Mouse (Mus musculus): Measurements from ENCODE around the gene Nfe2l2.

Gene Nfe2l2

DNA sequence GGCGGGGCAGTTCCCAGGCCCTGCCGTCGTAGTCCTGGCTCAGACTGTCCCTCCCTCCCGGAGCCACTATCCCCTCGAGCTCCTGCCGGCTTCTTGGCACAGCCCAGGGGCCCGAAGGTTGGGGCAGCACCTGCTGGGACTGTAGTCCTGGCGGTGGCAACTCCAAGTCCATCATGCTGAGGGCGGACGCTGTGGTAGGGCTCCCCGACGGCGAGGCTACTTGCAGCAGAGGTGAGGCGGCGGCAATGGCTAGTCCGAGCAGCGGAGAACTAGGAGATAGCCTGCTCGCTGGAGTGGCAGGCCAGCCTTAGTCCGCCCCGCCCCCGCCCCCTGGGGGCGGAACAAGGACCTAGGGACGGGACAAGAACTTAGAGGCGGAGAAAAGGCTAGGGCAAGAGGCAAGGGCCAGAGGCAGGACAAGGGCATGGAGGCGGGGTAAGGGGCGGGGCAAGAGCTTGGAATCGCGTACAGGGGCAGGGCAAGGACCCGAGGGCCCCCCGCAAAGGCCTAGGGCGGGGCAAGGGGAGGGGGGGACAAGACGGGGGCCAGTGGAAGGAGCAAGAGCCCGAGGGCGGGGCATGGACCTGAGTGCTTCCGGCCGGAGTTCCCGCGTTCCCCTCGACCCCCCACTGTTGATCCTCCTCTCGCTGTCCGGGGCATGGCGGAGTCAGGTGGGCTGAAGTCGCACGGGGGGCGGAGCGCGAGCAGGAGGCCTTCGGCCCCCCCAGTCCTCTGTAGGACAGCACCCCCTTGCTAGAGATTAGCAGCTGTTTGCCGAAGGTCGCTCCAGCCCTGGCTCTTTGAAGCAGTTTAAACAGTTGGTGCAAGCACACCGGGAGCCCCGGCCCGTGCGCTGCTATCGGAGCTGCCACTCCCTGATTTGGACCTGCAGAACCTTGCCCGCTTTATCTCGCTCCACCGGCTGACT lies at the start of gene Nfe2l2:
Gene Nfe2l2, minus strand, starts transcription at position 408 of the 928 bp plus-strand sequence.
- DNase-seq (ENCODE audit: low read depth, low spot score), result peak; percentile 89

- DNase-seq (ENCODE audit: low read depth, low spot score), result no peak
Measured at GRCm38 (mm10) chr2:75752306-75753175, 48.1 kb upstream of the Nfe2l2 start.

DNA sequence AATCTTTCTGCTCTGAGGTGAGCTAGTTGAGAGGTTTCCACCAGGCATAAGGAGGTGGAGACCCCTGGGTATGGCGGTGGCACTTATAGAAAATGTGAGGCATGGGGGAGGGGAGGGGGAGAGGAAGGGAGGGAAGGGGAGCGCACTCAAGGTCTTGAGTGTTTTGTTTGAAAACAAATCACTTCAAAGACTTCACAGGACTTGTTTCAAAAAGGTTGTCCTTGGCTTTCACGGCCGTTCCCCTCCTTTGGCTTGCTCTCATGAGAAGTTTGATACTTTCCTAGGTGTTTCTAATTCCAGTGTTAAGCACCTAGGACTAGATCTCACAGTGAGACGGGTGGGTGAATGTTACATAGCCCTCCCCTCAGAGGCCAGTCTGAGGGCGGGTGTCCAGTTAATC lies 47.5 kb upstream of the Nfe2l2 start:
- no peak for DNase-seq (ENCODE audit: low read depth, low spot score)

- DNase-seq (ENCODE audit: low read depth, low spot score), result no peak
Measured at GRCm38 (mm10) chr2:75750869-75751268, 46.4 kb upstream of the Nfe2l2 start.

DNA sequence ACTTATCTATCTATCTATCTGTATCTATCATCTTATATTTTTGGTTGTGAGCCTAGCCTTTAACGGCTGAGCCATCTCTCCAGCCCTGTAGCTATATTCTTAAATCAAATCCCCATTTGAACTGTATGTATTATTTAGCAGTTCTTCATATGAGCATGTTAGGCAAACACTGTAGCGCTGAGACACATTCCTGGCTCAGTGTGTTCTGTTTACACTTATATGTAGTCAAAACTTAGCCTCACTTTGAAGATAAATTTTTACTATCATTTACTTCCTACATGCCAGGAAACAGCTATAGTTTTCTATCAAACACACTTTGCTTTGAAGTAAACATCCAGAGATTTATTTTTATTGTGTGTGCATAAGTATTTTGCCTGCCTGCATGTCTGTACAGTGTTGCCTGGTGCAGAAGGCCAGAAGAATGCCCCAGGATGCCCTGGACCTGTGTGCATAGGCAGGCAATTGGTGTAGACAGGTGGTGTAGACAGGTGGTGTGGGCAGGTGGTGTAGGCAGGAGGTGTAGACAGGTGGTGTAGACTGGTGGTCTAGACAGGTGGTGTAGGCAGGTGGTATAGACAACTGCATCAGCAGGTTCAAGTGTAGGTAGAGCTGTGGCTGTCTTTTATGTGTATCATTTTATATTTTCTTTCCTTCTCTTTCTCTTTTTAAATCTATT lies 45.7 kb upstream of the Nfe2l2 start:
- no peak for DNase-seq (ENCODE audit: low read depth, low spot score)

- no peak for DNase-seq (ENCODE audit: low read depth, low spot score)
Measured at GRCm38 (mm10) chr2:75748841-75749240, 44.4 kb upstream of the Nfe2l2 start.

DNA sequence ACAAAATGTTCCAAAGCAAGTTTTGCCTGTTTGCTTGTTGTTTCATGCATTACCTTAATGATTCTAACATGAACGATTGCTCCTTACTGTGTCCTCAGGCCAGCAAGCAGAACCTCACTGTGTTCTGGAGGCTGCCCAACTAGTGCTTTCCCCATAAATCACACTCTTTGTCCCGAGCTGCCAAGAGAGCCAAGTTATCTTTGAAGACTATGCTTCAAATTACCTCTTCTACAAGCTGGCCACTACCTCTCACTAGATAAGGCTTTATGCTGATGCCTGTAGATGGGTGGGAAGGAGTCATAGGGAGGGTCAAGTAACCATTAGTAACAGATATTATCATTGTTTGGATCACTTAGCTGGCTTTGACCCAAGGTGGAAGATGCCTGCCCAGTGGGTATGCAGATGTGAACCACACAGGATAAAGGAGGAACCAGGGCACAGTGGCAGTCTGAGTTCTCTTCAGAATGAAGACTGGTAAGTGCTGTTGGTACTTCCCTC lies 32.6 kb upstream of the Nfe2l2 start:
- no peak for DNase-seq (ENCODE audit: low read depth, low spot score)

DNA sequence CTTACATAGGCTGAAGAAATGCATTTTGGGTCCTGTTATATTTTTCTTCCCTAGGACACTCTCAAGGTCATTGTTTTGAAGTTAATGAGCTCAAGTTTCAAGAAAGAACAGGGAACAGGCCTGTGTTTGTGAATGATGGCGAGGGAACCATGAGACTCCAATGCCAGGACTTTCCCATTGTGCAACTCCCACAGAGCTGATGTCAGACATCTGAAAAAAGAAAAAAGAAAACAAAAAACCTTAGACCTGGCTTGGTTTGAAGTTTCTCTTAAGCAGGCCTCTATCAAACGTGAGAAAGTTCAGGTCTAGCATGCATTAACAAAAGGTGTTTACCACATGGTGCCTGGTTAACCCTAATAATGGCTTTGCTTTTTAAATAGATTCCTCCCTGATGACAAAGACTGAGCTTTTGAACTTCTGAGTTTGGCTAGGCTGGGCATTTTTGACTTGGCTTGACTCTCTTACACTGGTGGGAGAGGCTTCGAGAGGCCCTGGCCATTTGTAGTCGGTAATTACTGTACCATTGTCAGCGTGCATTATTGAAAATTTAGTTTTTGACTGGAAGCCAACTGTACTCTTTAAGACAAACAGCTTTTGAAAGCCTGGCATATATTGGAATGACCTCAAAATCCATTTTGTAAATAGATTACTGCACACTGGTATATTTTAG lies 29.9 kb upstream of the Nfe2l2 start:
- DNase-seq (ENCODE audit: low read depth, low spot score), result no peak

DNA sequence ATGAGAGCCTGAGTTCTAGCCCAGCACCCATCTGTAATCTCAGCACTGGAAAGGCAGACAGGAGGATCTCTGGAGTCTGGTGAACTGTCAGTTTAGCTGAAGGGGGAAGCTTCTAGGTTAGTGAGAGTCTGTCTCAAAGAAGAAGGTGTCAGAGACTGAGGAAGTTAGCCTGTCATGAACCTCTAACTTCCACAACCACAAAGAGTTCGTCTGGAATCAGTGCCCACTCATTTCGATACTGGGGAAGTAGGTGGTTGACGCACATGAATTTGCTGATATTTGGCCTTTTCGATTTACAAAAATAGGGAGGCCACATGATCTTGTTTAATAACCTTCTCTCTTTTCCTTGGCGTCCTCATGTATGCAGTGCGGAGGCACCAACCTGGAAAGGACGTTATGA lies 28.7 kb upstream of the Nfe2l2 start:
- DNase-seq (ENCODE audit: low read depth, low spot score), result no peak

DNA sequence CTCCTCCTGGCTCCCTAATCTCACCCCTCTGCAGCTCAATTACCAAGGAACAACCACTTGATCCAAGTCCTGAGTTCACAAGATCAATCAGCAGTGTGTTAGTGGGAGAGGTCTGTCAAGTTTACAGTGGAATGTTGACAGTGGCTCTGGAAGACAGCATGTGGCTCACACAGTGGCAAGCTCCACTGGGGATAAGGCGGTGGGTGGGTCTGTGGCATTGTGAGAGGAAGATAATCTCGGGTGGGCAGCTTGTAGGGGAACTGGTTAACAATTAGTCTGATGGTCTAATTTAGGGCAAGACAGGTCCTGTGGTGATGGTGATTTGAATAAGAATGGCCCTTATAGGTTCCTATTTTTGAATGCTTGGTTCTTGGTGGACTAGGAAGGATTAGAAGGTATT lies 27.5 kb upstream of the Nfe2l2 start:
- no peak for DNase-seq (ENCODE audit: low read depth, low spot score)

GRCm38 (mm10) chr2:75731233-75731651 lies 26.8 kb upstream of the Nfe2l2 start:
- no peak for DNase-seq (ENCODE audit: low read depth, low spot score)

GRCm38 (mm10) chr2:75730052-75730451 lies 25.6 kb upstream of the Nfe2l2 start:
- DNase-seq (ENCODE audit: low read depth, low spot score), result no peak

DNA sequence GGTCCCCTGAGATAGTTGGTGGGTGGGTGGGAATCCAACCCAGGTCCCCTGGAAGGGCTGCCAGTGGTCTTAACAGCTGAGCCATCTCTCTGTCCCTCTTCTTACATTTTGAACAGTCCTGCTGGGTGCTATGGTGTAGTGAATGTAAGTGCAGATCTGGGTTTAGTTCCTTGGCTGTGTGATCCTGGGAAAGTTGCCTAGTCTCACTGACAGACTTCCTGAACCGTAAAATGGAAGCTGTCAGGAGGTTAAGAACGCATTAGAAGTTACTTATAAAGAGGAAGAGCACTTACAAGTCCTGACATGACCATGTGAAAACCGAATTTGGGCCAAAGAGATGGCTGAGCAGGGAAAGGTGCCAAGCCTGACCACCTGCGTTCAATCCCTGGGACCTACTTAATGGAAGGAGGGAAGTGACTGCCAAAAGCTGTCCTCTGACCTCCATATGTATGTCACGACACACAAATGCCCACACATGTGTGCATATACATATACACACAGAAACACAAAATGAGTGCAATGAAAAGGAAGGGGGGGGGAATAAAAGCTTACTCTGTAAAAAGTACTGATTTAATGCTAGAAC lies 20.5 kb upstream of the Nfe2l2 start:
- DNase-seq (ENCODE audit: low read depth, low spot score), result no peak

DNA sequence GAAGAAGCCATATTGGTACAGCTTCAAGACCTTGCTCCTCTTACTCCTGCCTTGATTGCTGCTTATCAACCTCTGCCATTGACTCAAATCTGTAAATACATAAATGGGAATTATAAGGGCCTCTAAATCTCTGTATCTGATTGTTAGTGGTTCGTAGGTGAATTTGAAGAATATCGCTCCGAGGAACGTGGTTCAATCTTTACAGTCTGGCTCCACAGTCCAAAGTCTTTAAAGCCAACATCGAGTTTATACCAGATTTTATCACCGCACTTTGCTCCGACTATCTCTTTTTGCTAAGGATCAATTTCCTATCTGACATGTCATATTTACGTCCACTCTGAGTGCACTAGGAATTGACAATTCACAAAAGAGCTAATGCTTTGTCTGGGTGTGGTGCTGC lies 19.0 kb upstream of the Nfe2l2 start:
- no peak for DNase-seq (ENCODE audit: low read depth, low spot score)

DNA sequence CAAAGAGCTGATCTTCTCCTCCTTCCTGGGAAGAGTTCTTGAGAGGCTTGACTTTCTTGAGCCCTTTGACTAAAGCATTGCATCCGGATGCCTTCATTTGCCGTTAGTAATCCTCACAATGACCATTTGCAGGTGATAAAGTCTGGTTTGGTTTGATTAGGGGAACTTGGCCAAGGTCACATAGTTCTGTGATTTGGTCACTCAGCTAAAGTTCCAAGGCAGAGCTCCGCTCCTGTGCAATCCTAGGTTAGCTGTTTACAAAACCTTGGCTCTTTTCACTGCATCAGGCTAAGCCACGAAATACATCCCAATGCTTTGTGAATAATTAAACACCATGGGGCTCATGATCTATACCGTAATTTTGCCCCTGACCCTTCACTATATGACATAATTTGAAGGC lies 18.5 kb upstream of the Nfe2l2 start:
- no peak for DNase-seq (ENCODE audit: low read depth, low spot score)

GRCm38 (mm10) chr2:75720236-75721027 lies 16.0 kb upstream of the Nfe2l2 start:
- DNase-seq (ENCODE audit: low read depth, low spot score), result no peak

- no peak for DNase-seq (ENCODE audit: low read depth, low spot score)
Measured at GRCm38 (mm10) chr2:75719331-75719869, 15.0 kb upstream of the Nfe2l2 start.

- no peak for DNase-seq (ENCODE audit: low read depth, low spot score)
Measured at GRCm38 (mm10) chr2:75716046-75717016, 11.9 kb upstream of the Nfe2l2 start.

DNA sequence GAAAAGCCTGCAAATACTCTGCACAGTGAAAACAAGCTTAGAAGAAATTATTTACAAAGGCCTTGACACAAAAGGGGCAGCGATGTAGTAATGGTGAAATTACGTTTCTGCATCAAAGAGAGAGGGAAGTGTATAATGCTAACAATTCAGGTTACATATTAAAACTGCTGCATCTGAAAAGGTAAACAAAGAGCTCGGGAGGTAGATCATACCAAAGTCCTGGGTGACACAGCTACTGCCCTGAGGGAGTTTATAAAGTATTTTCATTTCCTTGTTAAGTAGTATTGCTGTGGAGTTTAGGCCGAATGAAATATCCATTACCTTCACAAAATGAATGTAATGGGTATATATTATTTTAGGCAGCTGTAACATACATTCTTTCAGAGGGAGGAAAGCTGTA lies 10.3 kb upstream of the Nfe2l2 start:
- DNase-seq (ENCODE audit: low read depth, low spot score), result no peak
